Mouse (Mus musculus) MN1 (cell line): ENCODE measurements at regions not wholly inside any gene's neighbourhood (a gene's known extent, or its start where the extent isn't known, plus 50 kb on each side); places are given as distances from the start of the nearest gene placed in this dataset.

Experiments used
- DNase-seq: peaks from one replicate; pipeline ENCODE4 v3.0.0-alpha.2; 2016; ENCODE audit warnings: low spot score

DNA sequence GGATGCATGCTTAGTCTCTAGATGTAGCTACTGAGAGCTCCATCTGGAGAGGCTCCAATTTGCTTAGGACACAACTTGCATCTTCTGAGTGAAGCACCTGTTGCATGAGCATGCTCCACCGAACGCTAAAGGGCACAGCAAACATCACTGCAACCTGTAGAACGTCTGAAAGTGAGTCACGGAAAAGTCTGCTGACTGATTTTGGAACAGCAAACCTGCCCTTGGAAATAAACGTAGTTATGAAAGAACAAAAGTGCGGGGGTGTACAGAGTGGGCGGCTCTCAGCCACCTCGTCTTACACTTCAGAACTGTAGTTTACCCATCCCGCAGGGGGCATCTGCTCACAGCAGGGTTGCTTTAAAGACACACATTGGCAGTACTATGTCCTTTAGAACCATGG is 97.0 kb upstream of the Rxylt1 start:
- DNase-seq: no peak

DNA sequence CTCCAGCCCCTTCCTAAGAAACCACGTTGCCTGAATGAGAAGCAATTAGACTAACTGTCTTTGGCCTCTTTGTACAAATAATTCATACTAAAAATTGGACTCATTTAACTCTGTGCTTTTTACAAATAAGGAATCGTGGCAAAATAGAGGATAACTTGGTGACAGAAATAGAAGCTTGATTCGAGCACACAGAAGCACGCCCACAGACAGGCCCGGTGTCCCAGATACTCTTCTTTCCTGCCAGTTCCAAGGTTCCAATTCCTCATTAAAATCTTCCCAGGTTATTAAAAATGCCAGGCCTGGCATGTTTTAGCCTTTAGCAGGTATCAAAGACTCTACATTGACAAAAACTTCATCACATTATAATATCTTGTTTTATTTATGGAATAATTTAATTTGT is 96.2 kb upstream of the Rxylt1 start:
- DNase-seq: no peak

- no peak for DNase-seq
Observed at GRCm38 (mm10) chr10:122185152-122185745, 88.1 kb upstream of the Rxylt1 start.

DNA sequence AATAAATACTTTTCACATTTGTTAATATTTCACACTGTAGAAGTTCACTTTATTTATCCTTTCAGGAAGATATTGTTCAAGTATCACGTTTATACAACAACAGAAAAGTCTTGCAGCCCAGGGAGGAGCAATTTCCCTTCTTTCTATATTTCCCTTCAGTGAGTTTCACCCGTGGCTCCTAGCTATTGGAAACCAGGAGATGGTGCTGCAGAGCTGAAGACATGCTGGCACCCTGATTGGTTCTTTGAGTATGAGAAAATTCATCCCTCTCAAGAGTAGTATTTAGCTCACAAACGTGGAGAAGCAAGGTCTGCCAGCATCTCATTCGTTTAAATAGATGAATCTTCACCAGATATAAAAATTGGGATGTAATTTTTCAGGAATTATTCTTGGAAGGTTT is 85.9 kb upstream of the Rxylt1 start:
- DNase-seq: no peak

DNA sequence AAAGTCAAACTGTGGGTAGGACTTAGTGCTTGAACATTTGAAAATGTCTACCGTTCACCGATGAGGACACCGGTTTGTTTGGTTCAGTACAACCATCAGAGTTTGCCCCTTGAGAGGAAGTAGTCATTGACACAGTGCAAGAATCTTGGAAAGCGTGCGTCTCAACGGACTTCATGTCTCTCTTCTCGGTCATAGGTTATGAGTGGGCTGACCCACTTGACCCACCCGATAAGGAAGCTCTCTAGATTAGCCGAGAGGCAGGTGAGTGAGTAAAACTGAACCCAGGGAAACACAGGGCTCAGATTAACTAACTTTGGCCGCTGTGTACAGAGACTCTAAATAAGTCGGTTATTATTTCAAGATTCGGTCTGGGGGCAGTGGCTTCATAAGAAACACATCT is 51.9 kb upstream of the Rxylt1 start:
- DNase-seq: no peak

DNA sequence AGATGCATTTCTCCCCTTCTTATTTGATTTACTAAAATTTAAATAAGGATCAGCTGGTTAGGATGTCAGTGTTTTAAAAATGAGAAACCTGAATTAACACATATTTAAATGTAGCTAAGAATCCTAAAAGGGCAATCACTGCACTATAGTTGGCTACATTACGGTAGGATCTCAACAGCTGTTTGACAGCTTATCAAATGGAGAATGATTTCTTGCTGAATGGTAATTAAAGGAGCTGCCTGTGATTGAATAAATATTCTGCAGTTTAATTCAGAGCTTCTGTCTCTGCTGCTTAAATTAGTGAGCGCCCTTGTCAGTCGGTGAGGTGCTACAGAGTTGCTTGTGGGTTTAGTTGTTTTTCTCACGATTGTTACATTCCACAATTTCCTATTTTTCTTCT is 51.4 kb upstream of the Rxylt1 start:
- no peak for DNase-seq
